Mouse (Mus musculus) MN1 (cell line): ENCODE measurements around the gene Mlxip.

ENCODE experiments used
- DNase-seq: peaks from one replicate; pipeline ENCODE4 v3.0.0-alpha.2; 2016; ENCODE audit warnings: low spot score

Gene Mlxip

DNA sequence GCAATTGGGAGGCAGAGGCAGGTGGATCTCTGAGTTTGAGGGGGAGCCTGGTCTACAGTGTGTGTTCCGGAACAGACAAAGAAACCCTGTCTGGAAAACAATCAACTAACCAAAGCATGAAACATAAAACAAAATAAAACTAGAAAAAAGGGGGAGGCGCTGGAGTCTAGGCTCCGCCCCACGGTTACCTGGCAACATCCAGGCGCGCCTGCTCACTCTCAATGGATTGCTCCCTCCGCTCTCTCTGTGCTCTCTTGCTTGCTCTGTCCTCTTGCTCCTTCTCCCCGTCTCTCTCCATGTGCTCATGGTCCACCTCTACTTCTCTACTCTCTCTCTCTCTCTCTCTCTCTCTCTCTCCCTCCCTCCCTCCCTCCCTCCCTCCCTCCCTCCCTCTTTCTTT lies 11.9 kb upstream of the Mlxip start:
- peak; percentile 38 for DNase-seq

DNA sequence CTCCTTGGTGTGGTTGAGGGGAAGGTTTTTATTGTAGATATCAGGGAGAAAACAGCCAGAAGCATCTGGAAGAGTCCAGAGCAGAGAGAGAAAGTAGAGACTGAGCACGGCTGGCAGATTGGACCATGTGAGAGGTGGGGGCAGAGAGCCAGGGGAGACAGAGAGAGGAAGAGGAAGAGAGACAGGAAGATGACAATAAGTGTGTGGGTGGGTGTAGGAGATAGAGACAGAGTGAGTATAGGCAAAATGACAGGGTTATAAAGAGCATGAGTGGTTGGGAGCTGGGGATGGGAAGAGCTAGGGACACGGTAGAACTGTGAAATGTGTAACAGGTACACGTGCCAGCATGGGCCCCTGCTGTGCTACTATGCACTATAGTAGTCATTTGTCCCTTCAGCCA lies 6.1 kb upstream of the Mlxip start:
- DNase-seq = no peak

DNA sequence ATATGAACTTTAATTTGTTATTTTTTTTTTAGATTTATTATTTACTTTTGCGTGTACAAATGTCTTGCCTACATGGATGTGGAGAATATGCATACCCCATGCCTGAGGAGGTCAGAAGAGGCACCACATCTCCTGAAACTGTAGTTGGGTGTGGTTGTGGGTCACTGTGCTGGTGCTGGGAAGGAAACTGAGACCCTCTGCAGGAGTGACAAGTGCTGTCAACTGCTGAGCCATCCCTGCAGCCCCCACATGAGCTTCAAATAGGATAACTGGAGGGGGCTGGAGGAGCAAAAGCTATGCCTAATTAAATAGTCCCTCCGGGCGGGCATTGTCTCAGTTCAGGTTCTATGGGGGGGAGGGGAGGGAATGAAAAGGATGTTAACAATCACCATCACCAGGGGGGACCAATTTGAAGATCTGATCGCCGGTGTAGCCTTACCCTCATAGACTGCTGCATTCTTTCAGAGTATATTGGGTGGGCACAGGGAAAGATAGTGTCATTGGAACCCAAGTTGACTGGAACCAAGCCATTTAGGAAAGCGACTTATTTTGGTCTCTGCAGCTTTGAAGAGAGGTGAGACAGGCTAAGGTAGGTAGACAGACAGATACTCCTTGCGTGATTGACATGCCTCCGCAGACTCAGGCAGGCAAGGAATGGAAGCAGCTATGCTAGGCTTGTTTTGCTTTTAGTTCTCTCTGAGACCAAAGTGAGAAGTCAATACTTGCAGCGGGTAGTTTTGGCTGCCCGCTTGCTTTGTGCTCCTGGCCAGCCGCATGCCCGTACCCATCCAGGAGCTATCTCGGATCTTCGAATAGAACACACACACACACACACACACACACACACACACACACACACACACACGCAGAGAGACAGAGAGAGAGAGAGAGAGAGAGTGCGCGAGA lies 3.8 kb upstream of the Mlxip start:
- DNase-seq = no peak

DNA sequence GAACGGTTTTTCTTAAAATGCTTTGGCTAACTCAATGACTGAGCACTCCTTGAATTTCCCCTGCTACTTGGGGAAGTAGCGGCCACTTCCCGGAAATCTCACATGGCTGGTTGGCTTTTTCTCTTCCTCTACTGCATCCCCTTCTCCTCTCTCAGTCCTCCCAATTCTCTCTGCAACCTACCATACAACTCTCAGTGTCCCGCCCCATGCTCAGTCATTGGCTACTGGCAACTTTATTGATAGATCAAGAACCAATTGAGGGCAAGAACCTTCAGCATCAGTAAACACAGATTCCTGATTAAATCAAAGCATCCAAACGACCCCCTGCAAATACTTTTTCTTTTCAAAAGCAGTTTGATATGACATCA lies 3.2 kb upstream of the Mlxip start:
- peak; percentile 43 for DNase-seq

DNA sequence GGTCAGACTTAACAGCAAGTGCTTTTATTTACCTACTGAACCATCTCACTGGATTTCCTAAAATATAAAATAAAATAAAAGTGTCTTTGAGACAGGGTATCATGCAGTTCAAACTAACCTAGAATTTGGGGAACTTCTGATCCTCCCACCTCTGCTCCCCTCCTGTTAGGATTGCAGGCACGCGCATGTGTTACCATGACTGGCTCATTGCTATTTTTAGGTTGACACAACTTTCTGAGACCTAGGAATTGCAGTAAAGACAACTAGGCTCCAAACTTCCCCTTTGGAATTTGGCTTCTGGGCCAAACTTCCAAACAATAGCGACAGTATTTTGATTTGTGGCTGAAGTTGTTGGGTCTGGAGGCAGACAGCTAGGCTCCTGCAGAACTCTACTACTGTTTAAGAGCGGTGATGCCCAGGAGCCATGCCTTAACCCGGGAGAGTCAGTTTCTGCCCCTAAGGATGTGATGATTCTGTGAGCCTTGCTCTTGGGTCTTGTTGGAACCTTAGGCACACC lies 754 bp upstream of the Mlxip start:
- DNase-seq = no peak

DNA sequence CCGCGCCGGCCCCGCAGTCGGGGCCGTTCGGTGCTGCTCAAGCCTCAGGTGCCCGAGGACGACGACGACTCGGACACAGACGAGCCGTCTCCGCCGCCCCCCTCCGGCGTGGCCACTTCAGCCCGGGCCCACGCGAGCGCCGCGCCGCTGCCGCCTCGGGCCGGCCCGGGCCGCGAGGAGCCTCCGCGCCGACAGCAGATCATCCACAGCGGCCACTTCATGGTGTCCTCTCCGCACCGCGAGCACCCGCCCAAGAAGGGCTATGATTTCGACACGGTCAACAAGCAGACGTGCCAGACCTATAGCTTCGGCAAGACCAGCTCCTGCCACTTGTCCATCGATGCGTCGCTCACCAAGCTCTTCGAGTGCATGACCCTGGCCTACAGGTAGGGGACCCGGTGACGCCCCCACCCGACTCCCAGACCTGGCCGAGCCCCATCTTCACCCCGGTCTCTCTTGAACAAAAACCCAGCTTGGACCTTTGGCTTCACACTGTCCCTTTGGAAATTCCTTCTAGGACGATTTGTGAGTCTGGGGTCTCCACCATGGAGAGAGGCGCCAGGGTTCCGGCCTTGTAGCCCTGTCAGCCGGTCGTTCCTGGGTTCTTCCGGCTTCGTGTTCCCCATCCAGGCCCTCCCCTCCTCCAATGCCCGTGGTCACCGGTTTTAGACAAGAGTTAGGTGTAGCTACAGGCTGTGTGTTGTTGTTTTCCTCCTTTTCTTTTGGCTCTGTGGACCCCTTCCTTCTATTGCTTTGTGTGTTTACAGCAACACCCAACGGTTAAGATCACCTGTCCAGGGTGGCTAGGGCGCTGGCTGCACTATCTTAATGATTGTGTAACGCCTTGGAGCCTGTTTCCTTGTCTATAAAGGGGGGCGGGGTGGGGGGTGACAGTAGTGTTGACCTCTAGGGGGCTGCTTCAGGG lies 621 bp downstream of the Mlxip start:
- peak; percentile 56 for DNase-seq

DNA sequence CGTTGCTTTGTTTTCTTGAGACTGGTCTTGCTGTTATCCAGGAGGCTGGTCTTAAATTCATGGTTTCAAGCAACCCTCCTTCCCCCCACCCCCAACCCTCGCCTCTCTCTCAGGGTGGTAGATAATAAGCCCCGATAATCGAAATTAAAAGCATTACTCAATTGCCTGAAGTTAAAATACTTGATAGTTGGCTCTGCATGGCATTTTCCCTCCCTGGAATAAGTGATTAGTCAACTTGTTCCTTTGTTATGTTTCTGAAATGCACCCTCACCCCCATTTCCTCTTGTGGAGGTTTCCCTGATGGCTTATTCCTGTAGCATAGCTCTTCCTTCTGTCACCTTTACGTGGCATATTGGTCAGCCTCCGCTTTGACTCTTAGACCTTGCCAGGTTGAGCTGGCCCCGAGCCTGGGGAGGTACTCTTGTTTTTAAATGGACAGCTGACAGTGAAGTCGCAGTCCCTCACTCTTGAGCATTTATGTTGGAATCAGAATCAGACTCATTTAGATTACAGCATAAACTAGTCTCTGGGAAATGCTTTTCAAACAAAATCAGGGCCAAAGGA lies 2.4 kb downstream of the Mlxip start:
- no peak for DNase-seq

DNA sequence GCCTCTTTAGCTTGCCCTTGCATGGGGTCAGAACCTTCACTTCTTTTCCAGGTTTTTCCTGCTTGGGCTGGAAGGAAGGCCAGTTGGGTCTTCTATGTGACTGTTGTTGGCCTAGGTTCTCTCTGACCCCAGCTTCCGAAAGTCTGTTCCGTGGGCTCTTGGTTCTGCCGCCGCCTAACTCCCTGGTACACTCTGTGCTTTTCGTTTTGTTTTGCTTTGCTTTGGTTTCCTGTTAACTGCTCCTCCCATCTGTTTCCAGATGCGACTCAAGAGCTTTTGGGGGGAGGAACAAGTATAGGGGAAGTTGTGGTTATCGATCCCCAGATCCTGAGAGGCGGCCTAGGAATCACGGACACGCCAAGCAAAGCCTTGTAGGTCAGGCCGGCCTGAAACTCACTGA lies 3.2 kb downstream of the Mlxip start:
- no peak for DNase-seq

DNA sequence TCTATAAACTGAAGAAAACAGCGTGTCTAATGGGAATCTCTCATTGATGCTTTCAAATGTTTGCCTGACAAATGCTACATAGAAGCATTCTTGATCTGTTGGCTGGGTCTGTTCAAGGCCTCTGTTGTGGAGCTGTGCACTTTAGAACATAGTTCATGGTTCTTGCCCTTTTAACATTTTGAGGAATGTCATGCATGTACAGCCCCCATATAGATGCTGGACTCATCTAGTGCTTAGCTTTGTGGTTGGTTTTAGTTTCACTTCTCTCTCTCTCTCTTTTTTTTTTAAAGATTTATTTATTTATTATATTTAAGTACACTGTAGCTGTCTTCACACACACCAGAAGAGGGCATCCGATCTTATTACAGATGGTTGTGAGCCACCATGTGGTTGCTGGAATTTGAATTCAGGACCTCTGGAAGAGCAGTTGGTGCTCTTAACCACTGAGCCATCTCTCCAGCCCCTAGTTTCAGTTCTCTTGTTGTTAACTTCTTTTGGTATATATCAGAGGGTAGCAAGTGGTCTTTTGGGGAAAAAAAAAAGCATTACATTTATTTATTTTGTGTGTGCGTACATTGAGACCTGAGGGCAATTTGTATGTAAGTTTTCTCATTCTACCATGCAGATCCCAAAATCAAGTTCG lies 4.4 kb downstream of the Mlxip start:
- DNase-seq = no peak

DNA sequence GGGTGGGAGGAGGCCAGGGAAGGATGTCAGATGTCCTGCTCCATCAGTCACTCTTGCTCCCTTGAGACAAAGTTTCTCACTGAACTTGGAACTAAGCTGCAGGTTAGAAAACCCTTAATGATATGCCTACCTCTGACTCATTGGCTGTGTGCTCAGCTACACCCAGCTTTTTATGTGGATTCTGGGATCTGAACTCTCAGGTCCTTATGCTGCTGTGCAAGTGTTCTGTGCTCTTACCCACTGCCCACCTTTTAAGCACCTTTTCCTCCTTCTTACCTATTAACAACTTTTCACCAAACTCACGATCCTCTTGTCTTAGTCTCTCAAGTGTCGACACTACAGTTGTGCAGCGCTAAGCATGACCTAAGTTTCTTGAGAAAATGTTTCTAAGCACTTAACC lies 9.9 kb downstream of the Mlxip start:
- DNase-seq = no peak

DNA sequence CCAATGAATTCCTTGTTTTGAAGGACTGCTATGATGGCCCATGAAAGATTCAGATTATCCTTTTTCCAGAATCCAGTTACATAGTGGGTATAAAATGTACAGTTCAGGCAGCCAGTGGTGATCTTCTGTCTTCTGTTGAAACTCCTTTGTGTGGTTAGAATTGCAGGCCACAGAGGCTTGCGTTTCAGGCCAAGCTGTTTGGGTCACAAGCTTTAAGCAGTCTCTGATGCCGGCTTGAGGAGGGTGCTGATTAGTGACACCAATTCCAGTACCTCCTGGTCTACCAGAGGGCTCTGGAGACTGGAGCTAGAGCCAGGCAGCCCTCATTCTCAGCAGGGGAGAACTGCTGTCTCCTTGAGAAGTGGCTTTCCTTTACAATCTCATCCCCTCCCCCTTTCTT lies 12.4 kb downstream of the Mlxip start:
- no peak for DNase-seq

DNA sequence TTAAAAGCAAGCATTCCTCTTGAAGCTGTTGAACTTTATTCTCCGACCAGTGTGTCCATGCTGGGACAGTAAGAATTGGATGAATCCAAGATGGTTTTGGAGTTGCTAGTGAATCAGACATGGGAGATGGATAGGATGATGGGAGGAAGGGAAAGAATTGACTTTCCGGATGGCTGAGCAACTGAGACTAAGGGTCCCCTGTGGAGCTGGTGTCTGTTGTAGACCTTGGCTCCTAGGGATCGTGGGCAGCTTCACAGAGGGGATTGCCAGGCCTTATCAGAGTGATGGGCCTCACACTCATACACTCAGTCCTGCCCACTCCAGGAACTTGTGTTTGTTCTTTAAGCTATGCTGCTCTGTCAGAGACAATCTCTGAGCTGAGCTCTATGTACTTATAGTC lies 13.6 kb downstream of the Mlxip start:
- DNase-seq = no peak

DNA sequence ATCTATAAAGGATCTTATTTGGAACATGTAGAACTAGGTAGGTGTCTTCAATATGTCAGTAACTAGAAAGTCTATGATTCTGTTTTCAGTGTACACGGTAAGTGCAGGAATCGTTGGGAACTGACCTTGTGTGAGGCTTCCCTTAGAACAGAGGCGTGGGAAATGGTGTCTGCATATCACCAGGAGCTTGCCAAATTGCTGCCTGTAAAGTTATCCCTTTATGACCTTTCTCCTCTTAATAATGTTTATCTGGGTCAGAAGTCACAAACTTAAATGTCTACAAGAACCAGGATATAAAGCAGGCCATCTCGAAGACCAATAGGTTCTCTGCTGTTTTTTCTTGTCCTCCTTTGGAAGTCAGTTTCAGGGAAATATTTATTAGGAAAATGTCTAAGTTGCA lies 17.6 kb downstream of the Mlxip start:
- DNase-seq = no peak

DNA sequence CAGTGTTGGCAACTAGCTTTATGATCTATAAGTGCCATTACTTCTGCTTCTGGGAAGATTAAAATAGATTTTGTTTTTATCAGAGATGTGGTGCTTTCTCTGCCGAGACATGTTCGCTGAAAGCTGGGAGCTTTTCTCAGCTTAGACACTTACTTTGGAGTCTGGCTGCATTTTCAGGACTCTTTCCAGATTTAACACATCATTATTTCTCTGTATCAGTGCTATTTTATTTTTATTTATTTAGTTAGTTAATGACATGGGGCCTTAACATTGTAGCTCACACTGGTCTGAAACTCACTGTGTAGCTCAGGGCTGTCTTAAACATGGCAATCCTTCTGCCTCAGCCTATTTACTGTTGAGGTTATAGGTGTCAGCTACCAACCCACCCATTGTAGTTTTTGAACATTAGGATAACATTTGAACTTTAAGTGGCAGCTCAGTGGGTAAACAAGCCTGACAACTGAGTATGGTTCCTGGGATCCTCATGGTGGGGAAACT lies 19.3 kb downstream of the Mlxip start:
- DNase-seq = no peak

DNA sequence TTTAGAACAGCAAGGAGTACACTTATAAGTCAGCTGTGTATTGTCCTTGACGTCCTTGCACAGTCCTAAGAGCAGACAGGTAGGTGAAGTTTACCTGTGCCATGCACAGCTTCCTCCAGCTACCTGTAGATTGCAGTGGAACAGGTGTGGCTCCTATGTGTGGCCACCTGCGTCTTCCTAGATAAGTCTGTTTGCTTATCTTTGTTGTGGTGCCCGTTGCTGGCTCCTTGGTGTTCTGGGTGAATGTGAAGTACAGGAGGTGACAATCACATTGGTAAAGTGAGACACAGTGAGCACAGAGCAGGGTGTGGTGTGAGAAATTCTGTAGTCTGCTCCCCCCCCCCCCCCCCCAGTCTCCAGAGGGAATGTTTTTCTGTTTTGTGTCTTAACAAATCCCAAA lies 21.6 kb downstream of the Mlxip start:
- DNase-seq = no peak

DNA sequence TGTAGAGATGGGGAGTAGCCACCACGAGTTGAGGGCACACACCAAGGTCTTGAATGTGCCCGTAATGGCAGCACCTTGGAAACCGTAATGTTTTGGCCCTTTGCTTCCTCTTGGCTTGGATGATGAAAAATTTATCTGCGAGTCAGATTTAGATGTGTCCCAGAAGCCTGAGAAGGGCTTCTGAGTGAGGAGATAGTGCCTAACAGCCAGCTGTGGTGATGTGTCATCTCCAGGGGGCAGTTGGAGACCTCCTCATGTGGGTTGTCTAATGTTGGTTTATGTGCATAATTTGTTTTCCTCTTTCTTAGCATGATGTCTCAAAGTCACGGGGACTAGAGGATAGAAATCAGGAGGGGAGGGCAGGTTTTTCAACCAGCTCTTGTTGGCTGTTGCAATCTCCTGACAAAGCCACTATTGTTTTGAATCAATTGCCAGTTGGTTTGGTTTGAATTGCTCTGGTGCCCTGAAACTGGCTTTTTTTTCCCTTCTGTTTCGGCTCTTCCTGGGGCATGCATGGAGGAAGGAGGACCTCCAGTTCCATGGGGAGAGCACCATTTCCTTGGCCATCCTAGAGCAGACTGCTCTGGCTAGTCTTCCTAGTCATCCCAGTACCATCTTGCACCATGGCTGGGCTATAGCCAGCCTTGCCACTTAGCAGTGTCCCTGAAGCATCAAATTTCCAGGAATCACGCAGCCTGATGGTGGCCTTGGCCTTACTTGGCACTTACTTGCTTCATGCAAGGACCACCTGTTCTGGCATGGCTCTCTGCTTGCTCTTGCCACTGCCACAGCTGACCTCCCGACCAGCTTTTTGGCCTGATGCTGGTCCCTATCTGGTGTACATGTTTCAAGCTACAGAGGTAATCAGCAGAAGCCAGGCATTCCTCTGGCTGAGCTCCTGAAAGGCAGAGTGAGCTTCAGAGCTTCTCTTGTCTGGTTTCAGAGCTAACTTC lies 22.2 kb downstream of the Mlxip start:
- DNase-seq = peak; percentile 18

DNA sequence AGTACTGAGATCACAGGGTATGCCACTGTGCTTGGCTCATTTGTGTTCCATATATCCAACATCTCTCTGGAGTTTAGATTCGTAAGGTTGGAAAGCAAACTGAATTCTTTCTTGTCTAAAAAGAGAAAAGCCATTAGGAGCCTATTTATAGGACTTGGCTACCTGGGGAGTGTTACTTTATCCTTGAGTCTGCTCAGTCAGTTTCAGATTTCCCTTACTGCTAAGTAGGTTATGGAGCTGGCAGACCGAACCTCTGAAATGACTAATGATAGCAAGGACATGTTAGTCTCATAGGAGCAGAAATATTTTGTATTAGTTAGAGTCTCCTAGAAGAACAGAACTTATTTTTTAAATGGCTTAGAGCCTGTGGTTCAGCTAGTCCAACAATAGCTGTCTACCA lies 29.3 kb downstream of the Mlxip start:
- DNase-seq = no peak

DNA sequence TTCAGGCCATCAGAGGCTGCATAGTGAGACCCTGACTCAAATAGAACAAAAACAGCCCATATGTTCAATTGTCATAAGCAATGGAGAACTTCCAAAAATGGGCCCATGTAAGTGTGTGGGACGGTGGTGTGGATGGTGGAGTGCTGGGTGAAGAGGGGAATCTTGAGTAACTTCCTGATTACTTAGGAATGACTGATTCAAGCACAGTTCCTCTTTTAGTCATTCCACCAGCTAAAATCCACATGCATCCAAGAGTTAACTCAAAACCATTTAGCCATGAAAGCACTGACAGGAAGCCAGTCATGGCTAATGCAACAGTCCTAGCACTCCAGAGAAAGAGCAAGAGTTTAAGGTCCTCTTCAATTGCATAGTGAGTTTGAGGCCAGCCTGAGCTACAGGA lies 33.0 kb downstream of the Mlxip start:
- no peak for DNase-seq

DNA sequence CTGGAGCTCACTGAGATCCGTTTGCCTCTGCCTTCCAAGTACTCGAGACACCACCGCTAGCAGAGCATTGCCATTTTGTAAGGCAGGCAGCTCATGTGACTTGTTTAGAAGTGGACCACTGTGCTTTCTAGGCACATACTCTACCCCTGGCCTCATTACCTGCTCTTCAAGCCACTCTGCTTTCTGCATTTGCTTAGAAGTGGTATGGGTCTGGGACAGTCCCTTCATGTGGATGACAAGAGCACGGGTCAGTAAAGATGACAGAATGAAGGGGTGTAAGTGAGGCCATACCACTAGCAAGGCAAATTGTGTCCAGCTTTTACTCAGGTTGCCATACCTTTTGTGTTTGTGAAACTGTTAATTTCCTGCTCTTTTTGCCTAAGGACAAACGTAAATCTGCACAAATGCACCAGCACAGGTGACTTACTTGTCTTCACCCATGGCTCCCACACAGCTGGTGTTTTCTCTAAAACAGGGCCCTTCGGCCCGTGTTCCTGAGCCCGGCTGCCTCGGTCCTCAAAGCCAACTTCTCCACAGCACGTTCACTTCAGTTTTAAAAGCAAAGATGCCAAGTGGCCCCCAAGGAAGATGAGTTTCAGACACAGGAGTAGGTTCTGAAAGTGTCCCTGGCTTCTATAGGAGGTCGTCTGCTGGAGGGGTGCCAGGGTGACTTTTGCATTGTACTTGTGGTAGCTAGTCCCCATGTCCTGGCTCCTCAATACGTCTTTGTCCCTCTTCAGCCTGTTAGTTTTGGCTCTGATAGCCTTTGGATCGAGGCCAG lies 37.1 kb downstream of the Mlxip start:
- DNase-seq = no peak

DNA sequence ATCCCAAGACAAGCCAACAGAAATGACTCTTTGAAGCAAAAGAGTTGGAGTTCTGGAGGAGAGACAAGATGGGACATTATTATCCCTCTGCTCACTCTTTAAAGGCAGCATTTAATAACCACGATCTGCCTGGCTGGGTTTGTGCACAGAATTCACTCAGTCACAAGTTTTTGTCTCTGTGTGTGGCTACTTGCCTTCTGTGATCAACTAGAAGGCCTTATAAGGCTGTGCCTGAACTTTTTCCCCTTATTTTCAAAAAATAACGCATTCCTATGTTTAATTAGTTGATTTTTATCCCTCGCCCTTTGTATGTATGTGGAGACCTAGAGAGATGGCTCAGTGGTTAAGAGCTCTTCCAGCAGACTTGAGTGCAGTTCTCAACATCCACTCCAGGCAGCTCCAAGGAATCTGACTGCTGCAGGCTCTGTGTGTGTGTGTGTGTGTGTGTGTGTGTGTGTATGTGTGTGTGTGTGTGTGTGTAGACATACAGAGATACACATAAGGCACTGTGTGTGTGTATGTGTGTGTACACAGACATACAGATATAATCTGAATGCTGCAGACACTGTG lies 37.8 kb downstream of the Mlxip start:
- no peak for DNase-seq
